Mouse (Mus musculus): ENCODE results near the gene Birc6. TPM values are rescaled to one million over a fixed set of nuclear protein-coding genes. Genes with fewer than 3 reads are reported as not detected.

The Birc6 gene
- polyA plus RNA-seq, 1 experiment from 2014 or later = 40.6 TPM

GRCm38 (mm10) chr17:74717091-74717617, 189.1 kb downstream of the Birc6 start:
- ATAC-seq = peak; percentile 25; the same call in 1 of the 2 replicates
- no peaks in the 10 kb centered on the region for H3K27me3 ChIP-seq (ENCODE audit: insufficient read depth, low read length)
- peak overlapping the region; percentile 88 for H3K4me2 ChIP-seq (ENCODE audit: low read depth, low read length)
- 10% methylated on average over 14 of the region's 14 CpGs for WGBS (ENCODE audit: insufficient replicate concordance)
- peak overlapping the region; percentile 49; the same call in 1 of the 2 replicates for H3K27ac ChIP-seq (ENCODE audit: low read depth)
- H3K9ac ChIP-seq (replicated peaks) = peak overlapping the region; percentile 70
- H3K9me3 ChIP-seq (ENCODE audit: low read length) = no peaks in the 10 kb centered on the region
- peak overlapping the region; percentile 72 for H3K4me3 ChIP-seq (ENCODE audit: low read depth, low read length)
- TF ChIP-seq CTCF (IDR thresholded peaks at IDR 0.05; ENCODE audit: low read depth) (no peak), EP300 (IDR thresholded peaks at IDR 0.05; ENCODE audit: low read depth) (no peak)
- H3K4me1 ChIP-seq (ENCODE audit: insufficient read depth) = peaks cover 10% of the 10 kb centered on the region
- H3K36me3 ChIP-seq (replicated peaks; ENCODE audit: insufficient read depth, low read length) = peaks cover 8% of the 10 kb centered on the region
- no peak for DNase-seq

- H3K4me2 ChIP-seq (ENCODE audit: low read depth, low read length) = peak within 1 kb of the TSS; percentile 88
- peak within 1 kb of the TSS; percentile 70 for H3K9ac ChIP-seq (replicated peaks)
- H3K36me3 ChIP-seq (replicated peaks; ENCODE audit: insufficient read depth, low read length) = peaks cover 10% of the 10 kb centered on the region
- H3K27ac ChIP-seq (ENCODE audit: low read depth) = peak within 1 kb of the TSS; percentile 49; the same call in 1 of the 2 replicates
- H3K27me3 ChIP-seq (ENCODE audit: insufficient read depth, low read length) = no peaks in the 10 kb centered on the region
- WGBS (ENCODE audit: insufficient replicate concordance) = under 1% methylated on average over 31 of the region's 31 CpGs
- H3K9me3 ChIP-seq (ENCODE audit: low read length) = no peaks in the 10 kb centered on the region
- peak; percentile 95 for ATAC-seq
- peaks cover 10% of the 10 kb centered on the region for H3K4me1 ChIP-seq (ENCODE audit: insufficient read depth)
- H3K4me3 ChIP-seq (ENCODE audit: low read depth, low read length) = peak within 1 kb of the TSS; percentile 72
- no peak for TF ChIP-seq CTCF (IDR thresholded peaks at IDR 0.05; ENCODE audit: low read depth)
- no peak for TF ChIP-seq EP300 (IDR thresholded peaks at IDR 0.05; ENCODE audit: low read depth)
- DNase-seq = peak; percentile 95
Observed at GRCm38 (mm10) chr17:74717618-74718151, 189.6 kb downstream of the Birc6 start, which contains the start of gene Ttc27. Gene Ttc27, plus strand, starts transcription at chr17:74717732.

- peak; percentile 48 for TF ChIP-seq CTCF (IDR thresholded peaks at IDR 0.05; ENCODE audit: low read depth)
- no peak for TF ChIP-seq EP300 (IDR thresholded peaks at IDR 0.05; ENCODE audit: low read depth)
- DNase-seq = no peak
Observed at GRCm38 (mm10) chr17:74732872-74733271, 204.8 kb downstream of the Birc6 start.

GRCm38 (mm10) chr17:74735392-74735791, 207.3 kb downstream of the Birc6 start:
- H3K27ac ChIP-seq (ENCODE audit: low read depth) = no peak overlapping the region
- TF ChIP-seq EP300 (IDR thresholded peaks at IDR 0.05; ENCODE audit: low read depth) (no peak), CTCF (IDR thresholded peaks at IDR 0.05; ENCODE audit: low read depth) (no peak)
- no peak overlapping the region for H3K9ac ChIP-seq (replicated peaks)
- H3K27me3 ChIP-seq (ENCODE audit: insufficient read depth, low read length) = no peaks in the 10 kb centered on the region
- H3K4me3 ChIP-seq (ENCODE audit: low read depth, low read length) = no peak overlapping the region
- 63% methylated on average over 11 of the region's 11 CpGs for WGBS (ENCODE audit: insufficient replicate concordance)
- no peak for DNase-seq
- H3K4me1 ChIP-seq (ENCODE audit: insufficient read depth) = no peaks in the 10 kb centered on the region
- ATAC-seq = peak; percentile 41
- H3K4me2 ChIP-seq (ENCODE audit: low read depth, low read length) = no peak overlapping the region
- 0 out of 2 replicates have a peak, but pooled peaks cover 6% of the 10 kb centered on the region for H3K36me3 ChIP-seq (replicated peaks; ENCODE audit: insufficient read depth, low read length)
- H3K9me3 ChIP-seq (ENCODE audit: low read length) = no peaks in the 10 kb centered on the region

More at GRCm38 (mm10) chr17:74732872-74733271, 204.8 kb downstream of the Birc6 start:
- H3K4me3 ChIP-seq (ENCODE audit: low read depth, low read length) = no peak overlapping the region
- H3K36me3 ChIP-seq (replicated peaks; ENCODE audit: insufficient read depth, low read length) = 0 out of 2 replicates have a peak, but pooled peaks cover 8% of the 10 kb centered on the region
- H3K9me3 ChIP-seq (ENCODE audit: low read length) = no peaks in the 10 kb centered on the region
- H3K9ac ChIP-seq (replicated peaks) = no peak overlapping the region
- no peak overlapping the region for H3K27ac ChIP-seq (ENCODE audit: low read depth)
- H3K4me1 ChIP-seq (ENCODE audit: insufficient read depth) = no peaks in the 10 kb centered on the region
- no peak for ATAC-seq
- no peaks in the 10 kb centered on the region for H3K27me3 ChIP-seq (ENCODE audit: insufficient read depth, low read length)
- H3K4me2 ChIP-seq (ENCODE audit: low read depth, low read length) = no peak overlapping the region

GRCm38 (mm10) chr17:74749659-74750058, 221.6 kb downstream of the Birc6 start:
- Histone ChIP-seq H3K36me3 (replicated peaks; ENCODE audit: insufficient read depth, low read length) (peaks cover 12% of the 10 kb centered on the region), H3K27me3 (ENCODE audit: insufficient read depth, low read length) (no peaks in the 10 kb centered on the region), H3K27ac (ENCODE audit: low read depth) (no peak overlapping the region), H3K4me1 (ENCODE audit: insufficient read depth) (no peaks in the 10 kb centered on the region), H3K9me3 (ENCODE audit: low read length) (no peaks in the 10 kb centered on the region), H3K4me2 (ENCODE audit: low read depth, low read length) (no peak overlapping the region), H3K4me3 (ENCODE audit: low read depth, low read length) (no peak overlapping the region), H3K9ac (replicated peaks) (no peak overlapping the region)
- DNase-seq = no peak
- TF ChIP-seq CTCF (IDR thresholded peaks at IDR 0.05; ENCODE audit: low read depth) (no peak), EP300 (IDR thresholded peaks at IDR 0.05; ENCODE audit: low read depth) (no peak)
- WGBS (ENCODE audit: insufficient replicate concordance) = 82% methylated on average over 1 of the region's 1 CpGs
- no peak for ATAC-seq

- Histone ChIP-seq H3K9ac (replicated peaks) (no peak overlapping the region), H3K4me3 (ENCODE audit: low read depth, low read length) (no peak overlapping the region), H3K4me1 (ENCODE audit: insufficient read depth) (no peaks in the 10 kb centered on the region), H3K27ac (ENCODE audit: low read depth) (no peak overlapping the region), H3K4me2 (ENCODE audit: low read depth, low read length) (no peak overlapping the region), H3K36me3 (replicated peaks; ENCODE audit: insufficient read depth, low read length) (peaks cover 8% of the 10 kb centered on the region), H3K9me3 (ENCODE audit: low read length) (no peaks in the 10 kb centered on the region), H3K27me3 (ENCODE audit: insufficient read depth, low read length) (no peaks in the 10 kb centered on the region)
- WGBS (ENCODE audit: insufficient replicate concordance) = 78% methylated on average over 4 of the region's 4 CpGs
- ATAC-seq (no peak), DNase-seq (no peak)
- no peak for TF ChIP-seq EP300 (IDR thresholded peaks at IDR 0.05; ENCODE audit: low read depth)
- TF ChIP-seq CTCF (IDR thresholded peaks at IDR 0.05; ENCODE audit: low read depth) = no peak
Observed at GRCm38 (mm10) chr17:74751026-74751425, 222.9 kb downstream of the Birc6 start.

Other genes with a start within 250 kb of the Birc6 start
- 66.5 and 67.9 TPM in 2 replicates for gene Memo1, start 232.8 kb upstream of the Birc6 start, polyA plus RNA-seq (2015; fragmentation: Nextera tagmentation; extraction: Ambion mirVana)
- gene Dpy30, start 204.4 kb upstream of the Birc6 start, polyA plus RNA-seq (2015; fragmentation: Nextera tagmentation; extraction: Ambion mirVana) = 95.1 and 96.3 TPM in 2 replicates
- 5.8 and 5.9 TPM in 2 replicates for gene Spast, start 189.3 kb upstream of the Birc6 start, polyA plus RNA-seq (2015; fragmentation: Nextera tagmentation; extraction: Ambion mirVana)
- 16.5 and 16.9 TPM in 2 replicates for gene Slc30a6, start 132.7 kb upstream of the Birc6 start, polyA plus RNA-seq (2015; fragmentation: Nextera tagmentation; extraction: Ambion mirVana)
- 0.50 and 0.53 TPM in 2 replicates for gene Nlrc4, start 69.2 kb upstream of the Birc6 start, polyA plus RNA-seq (2015; fragmentation: Nextera tagmentation; extraction: Ambion mirVana)
- 59.5 and 67.1 TPM in 2 replicates for gene Yipf4, start 38.8 kb upstream of the Birc6 start, polyA plus RNA-seq (2015; fragmentation: Nextera tagmentation; extraction: Ambion mirVana)
- gene Ttc27, start 189.4 kb downstream of the Birc6 start, polyA plus RNA-seq (2015; fragmentation: Nextera tagmentation; extraction: Ambion mirVana) = 6.0 and 7.1 TPM in 2 replicates

Data from liver, postnatal 0 days (tissue).